Mouse (Mus musculus): ENCODE results near the gene Znrf2.
A peak's percentile ranks its signal among the peaks of the same experiment; 100 is the strongest.
"Not testable (repeated sequence)": the region's sequence is repeated elsewhere in the genome, so short reads cannot be mapped to it uniquely, and the experiment has no call there.

The Znrf2 gene

DNA sequence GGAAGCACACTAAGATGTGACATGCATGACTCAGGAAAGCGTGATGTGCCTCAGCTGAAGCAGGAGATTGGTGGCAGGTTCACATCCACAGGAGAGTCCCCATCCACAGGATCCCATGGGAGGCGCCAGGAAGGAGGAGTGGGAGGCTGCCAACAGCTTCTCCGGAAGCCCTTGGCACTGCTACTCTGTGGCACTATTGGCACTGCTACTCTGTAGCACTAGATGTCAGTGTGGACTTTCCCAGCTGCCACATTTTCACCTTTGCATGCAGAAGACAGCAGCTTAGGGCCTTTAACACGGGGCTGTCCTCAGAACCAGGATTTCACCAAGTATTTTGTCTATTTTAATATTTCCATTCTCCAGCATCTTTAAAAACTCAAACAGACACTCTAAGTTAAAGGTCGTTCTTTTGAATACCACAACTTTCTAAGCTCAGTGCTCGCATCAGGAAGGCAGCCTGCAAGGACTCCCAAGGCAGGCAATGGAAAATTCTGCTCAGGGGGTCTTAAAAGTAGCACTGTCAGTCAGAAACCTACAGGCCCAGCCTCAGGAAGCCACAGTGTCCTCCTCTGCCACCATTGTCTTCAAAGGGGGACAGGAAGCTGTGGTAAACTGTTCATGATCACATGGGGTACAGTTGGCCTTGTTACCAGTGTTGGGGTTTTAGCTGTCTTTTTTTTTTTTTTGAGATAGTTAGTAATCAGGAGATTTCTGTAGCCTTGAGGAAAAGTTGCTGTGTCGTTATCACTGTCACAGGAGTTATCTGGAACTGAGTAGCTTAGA, 7.0 kb upstream of the Znrf2 start:
- peak; percentile 32 for DNase-seq (ENCODE audit: low read depth, low spot score)

DNA sequence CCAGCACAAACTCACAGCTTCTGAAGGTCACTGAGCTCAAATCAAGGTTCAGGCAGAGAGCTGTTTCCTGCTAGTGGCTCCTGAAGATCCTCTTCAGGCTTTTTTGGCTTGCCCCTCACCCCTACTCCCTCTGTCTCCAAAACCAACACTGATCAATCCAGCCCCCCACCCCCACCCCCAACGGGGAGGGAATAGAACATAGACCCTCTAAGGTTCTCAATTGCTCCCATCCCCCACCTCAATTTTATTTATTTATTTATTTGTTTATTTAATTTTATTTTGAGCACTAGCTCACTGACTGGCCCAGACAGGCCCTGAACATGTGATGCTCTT, 6.4 kb upstream of the Znrf2 start:
- no peak for DNase-seq (ENCODE audit: low read depth, low spot score)

DNA sequence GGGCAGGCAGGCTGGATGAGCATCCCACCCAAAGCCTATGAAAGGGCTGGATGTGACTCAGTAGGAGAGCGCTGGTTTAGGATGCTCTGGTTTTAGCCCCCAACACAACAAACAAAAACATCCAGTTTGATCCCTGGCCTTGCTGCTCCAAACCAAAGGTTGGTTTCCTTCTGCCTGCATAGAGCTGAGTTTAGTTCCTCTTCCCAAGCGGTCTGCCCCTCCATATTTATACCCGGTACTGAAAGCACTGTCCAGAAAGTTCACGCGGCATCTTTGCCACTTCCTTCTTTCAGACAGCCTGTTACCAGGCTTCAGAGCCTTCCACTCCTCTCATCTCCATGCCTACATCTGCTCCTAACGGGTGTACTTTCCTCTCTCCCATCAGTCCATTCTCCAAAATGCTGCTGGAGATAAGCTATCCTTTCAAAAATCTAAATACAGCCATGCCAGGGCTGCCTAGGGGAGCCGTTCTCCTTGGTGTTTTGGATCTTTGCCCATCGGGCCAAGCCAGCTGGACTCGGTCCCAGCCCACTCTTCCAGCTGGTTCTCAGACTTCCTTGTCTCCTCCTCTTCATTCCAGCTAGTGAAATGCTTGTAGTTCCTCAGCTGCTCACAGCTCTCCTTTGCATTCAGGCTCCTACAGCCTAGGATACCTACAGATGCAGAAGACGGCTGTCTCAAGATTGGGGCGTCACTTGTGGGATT, 5.0 kb upstream of the Znrf2 start:
- DNase-seq (ENCODE audit: low read depth, low spot score) = no peak

DNA sequence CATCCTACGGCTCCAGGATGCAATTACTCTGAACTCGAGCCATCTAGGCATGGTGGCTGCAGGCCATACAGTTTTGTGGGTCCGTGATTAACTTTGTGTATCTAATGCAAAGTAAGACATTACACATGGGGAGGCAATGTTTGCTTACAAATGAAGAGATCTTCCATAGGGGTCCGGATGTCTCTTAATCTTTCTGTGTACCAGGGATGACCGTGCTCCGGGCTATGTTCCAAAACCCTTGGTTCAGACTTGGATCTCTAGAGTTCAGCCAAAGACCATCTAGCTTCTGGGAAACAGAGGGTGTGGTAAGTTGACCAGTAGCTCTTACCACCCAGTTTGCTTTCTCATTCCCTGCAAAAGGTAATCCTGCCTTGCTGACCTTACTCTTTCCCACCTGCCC, 4.4 kb upstream of the Znrf2 start:
- DNase-seq (ENCODE audit: low read depth, low spot score) = no peak

DNA sequence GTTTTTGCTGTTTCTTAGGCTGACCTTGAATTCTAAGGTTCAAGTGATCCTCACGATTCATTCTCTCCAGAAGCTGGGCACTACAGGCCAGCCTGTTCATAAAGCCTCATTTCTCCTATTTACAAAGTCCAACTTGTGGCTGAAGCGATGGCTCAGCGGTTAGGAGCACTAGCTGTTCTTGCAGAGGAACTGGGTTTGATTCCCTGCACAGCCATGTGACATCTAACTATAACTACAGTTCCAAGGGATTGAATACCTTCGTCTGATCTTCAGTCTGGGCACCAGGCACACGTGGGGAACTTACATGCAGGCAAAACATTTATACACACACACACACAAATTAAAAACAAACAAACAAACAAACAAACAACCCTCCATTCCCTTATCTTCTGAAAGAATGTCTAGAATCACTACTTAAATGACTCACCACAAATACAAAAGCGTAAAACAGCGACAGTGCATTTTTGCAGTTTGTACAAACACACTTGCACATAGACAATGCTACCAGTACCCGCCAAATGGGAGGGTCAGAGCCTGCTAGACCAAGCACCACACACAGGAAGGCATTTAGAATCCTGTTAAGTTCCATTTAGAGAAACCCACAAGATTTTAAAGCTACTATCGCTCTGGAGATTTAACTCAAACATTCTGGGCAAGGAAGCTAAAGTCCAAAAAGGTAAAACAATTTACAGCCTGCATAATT, 1.1 kb upstream of the Znrf2 start:
- DNase-seq (ENCODE audit: low read depth, low spot score) = no peak

DNA sequence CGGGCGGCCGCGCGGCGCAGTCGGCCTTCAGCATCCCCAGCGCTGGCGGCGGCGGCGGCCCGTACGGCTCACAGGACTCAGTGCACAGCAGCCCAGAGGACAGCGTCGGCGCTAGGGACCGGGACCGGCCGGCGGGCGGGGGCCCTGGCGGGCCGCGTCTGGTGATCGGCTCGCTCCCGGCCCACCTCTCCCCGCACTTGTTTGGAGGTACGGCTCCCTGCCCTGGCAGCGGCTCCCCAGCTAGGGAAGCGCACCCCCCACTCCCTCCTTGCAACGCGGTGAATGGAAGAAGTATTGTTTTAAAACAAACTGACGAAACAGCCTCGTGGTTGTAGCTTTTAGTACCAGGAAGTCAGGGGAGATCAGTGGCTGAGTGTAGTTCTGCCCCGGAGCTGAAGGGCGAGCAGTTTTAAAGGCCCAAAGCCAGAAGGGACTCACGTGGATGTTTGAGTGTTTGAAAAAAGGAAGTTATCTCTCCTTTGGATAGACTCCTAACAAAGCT, 601 bp downstream of the Znrf2 start:
- peak; percentile 73 for DNase-seq (ENCODE audit: low read depth, low spot score)

DNA sequence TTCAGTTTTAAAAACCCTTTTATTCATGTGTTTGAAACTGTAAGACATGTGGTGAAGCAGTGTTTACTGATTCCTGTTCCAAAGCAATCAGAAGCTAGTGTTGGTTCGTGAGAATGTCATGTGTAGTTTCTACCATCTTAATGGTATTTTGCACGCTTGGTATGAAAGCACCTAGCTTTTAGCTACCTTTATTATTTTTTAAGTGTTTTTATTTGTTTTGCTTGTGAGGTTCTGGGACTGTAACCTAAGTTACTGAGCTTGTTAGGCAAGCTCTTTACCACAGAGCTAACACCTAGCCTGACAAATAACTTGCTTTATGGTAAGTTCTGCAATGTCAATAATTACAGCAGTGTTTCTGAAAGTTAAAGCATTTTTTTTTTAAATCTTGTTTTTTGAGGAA, 1.7 kb downstream of the Znrf2 start:
- no peak for DNase-seq (ENCODE audit: low read depth, low spot score)

DNA sequence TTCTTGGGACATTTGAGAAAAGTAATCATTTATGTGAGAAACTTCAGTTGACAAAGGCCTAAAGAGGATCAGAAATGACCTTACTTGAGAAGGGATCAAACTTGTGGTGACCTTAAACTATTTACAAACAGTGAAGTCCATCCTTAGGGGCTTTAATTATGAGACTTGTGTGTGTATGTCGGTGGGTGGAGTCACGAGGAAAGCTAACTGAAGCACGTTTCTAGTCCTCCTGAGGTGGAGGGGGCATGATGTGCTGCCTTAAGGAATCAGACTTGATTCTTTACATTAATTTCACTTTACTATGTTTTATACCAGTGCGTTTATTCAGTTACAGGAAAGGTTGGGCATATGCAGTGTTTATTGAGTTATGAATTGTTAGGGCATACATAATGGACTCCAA, 2.6 kb downstream of the Znrf2 start:
- no peak for DNase-seq (ENCODE audit: low read depth, low spot score)

DNA sequence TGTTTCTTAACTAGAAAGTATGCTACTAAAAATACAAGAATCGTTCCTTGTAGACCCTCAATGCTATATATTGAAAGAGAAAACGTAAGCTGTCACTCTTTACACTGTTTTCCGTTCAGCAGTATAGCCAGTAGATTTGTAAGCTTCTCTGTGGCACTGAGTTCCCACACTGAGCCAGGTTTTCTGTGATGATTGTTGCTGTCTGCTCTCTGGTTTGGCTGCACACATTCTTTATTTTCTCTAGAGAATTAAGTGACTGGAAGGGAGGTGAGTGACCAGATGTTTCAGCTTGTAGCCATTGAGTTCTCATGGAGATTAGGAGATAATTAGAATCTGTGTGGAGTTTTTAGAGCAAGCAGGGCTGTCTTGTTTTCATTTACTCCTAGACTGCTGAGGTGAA, 3.0 kb downstream of the Znrf2 start:
- DNase-seq (ENCODE audit: low read depth, low spot score) = no peak

DNA sequence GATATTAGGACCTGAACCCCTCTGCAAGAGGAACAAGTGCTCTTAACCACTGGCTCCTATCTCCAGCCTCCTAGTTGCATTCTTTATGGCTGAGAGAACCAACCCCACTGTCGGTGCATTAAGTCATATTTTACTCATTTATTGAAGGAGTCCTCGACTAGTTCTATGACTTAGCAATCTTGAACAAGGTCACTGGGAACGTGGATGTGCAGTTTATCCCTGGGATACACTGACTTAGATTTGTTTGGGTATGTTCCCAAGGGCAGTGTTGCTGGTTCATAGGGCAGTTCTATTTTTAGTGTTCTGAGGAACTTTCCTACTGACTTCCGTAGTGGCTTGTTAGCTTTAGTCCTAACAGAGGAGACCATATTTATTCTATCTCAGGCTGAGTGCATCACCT, 5.6 kb downstream of the Znrf2 start:
- no peak for DNase-seq (ENCODE audit: low read depth, low spot score)

DNA sequence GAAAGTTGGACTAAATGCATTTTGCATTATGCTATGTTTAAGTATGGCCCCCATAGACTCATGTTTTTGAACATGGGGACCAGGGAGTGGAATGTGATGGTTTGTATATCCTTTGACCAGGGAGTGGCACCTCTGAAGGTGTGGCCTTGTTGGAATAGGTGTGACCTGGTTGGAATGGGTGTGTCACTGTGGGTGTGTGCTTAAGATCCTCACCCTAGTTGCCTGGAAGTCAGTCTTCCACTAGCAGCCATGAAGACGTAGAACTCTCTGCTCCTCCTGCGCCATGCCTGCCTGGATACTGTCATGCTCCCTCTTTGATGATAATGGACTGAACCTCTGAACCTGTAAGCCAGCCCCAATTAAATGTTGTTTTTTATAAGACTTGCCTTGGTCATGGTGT, 7.8 kb downstream of the Znrf2 start:
- DNase-seq (ENCODE audit: low read depth, low spot score) = not testable (repeated sequence)

DNA sequence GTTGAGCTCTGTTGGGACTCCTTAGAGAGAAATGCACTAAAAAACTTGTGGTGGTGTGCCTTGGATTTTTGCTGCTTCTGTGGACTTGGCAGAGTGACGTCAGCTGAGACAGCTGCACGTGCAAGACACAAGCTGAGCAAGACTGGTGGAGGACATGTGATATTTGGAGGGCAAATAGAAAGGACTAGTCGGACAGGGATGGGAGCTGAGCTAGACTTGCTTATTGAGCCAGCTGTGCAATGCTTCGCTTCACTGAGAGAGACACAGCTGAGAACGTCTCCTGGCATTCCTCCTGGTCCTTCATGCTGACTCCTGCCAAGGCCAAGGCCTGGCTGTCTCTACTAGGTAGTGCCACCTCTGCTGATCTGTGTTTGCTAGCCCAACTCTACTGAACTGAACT, 10.8 kb downstream of the Znrf2 start:
- DNase-seq (ENCODE audit: low read depth, low spot score) = no peak

DNA sequence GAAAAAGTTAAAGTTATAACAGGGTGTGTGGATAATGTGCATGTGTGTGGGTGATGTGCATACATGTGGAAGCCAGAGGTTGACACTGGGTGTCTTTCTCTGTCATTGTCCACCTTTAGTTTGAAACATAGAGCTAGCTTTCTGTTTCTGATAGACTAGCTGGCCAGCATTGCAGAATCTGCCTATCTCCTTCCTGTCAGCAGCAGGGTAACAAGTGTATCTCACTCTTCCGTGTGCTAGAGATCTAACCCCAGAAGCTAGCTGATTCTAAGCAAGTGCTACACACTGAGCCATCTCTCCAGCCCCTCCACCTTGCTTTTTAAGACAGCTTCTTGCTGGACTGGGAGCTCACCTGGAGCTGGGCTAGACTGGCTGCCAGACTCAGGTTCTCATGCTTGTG, 11.6 kb downstream of the Znrf2 start:
- no peak for DNase-seq (ENCODE audit: low read depth, low spot score)

DNA sequence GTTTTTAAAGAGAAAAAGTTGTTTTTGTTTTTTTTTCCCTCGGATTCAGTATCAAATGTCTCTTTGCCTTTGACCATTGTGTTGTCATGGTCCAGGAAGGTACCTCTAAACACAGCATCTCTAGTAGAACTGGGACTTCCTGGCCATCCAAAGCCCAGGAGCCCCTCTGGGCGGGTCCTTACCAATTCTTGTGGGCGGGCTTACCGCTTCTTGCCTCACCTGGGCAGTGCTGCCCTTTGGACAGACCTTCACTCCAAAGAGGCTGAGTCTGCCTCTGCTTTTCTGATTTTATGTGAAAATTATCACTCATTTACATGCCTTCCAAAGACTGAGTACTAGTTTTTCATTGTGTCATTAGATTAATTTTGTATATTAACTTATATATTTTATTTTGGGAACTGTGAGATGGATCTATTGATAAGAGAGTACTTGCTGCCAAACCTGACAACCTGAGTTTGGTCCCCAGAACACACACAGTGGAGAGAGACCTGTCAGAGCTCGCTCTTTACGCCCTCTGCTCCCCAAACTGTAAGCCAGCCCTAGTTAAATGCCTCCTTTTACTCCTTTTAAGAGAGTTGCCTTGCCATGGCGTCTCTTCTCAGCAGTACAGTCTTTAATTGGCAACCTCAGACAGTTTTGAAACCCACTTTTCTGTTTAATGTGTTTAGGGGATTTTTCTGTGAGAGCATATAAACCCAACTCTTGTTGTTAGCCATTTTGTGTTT, 13.5 kb downstream of the Znrf2 start:
- no peak for DNase-seq (ENCODE audit: low read depth, low spot score)

DNA sequence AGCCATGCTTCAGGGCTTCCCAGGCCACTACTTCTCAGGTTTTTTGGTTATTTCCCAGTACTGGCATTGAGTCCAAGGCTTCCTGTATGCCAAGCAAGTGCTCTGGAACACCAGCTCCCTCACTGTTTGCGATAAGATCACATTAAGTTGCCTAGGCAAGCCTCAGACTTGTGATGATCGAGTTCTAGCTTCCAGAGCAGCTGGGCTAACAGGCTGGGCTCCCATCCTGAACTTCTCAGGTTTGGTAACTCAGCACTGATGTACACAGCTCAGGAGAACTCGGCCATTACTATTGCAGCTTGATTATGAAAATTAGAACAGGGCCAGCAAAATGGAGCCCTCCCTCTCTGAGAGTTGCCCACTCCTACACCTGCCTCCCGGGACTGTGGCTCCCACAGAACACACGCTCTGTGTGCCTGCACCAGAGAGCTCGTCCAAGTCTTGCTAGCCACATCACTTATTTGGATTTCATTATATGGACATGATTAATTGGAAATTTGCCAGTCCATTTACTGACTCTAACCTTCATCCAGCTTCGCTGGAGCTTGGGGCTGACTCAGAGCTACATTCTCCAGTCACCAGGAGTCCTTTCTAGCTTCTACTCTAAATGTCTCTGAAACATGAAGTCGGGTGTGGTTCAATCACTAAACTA, 14.5 kb downstream of the Znrf2 start:
- no peak for DNase-seq (ENCODE audit: low read depth, low spot score)

DNA sequence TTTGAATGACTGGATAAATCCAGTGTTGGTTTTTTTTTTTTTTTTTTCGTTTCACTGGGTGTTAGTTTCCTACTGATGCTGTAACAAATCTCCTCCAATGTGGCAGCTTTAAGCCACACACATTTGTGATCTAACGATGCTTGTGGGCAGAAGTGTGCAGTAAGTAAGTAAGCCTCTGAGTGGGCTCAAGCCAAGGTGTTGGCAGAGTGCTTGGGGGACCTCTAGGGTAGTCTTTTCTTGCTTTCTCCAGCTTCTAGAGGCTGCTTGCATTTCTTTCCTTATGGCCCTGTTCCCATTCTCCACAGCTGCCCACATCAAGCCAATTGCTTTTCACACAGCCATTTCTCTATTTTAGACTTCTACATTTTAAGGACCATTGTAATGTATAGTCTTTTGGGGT, 16.7 kb downstream of the Znrf2 start:
- no peak for DNase-seq (ENCODE audit: low read depth, low spot score)

DNA sequence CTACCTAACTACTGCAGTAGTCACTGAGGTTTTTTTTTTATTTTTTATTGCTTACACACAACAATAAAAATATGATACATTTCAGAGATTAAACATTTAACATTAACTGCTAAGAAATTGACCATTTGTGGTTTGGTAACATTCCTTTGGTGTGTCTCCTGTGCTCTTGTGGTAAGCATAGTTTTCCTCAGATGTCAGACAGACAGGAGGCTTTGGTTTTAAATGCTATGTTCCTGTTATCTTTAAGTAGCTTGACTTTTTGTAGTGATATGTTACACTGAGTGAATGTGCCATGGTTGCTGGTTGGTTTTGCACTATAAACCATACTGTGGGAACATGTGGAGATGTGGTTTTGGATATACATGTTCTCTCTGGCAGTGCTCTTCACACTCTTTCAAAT, 19.9 kb downstream of the Znrf2 start:
- no peak for DNase-seq (ENCODE audit: low read depth, low spot score)

DNA sequence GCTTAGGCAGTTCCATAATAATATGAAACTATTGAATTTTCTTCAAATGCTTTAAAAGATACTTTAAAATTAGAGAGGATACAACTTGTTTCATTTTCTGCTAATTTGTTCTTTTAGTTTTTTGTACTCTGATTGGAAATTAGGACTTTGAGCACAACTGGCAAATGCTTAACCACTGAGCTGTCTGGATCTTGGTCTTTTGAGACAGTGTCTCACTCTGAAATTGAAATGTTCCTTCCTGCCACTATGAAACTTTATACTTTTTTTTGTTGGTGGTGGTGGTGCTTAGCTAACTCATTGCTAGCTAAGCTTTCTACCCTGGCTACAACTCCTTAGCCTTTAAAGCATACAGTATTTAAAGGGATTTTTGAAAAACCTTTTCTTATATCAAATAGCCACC, 24.7 kb downstream of the Znrf2 start:
- DNase-seq (ENCODE audit: low read depth, low spot score) = no peak

DNA sequence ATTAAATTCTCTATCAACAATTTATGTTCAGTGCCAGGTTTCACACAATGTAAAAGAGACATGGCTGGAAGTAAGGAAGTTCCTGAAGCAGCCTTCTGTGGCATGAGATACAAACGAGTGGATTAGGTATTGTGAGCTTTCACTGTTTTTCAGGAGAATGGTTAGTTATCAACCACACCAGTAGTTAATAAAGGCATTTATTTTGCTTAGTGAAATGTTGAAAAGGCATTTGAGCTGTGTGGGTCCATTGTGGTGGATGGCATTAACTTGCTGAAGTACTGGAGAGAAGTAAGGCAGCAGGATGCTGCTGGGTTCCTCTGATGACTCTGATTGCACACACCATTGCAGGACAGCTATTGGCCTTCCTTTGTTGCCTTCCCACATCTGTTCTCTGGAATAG, 25.3 kb downstream of the Znrf2 start:
- no peak for DNase-seq (ENCODE audit: low read depth, low spot score)

DNA sequence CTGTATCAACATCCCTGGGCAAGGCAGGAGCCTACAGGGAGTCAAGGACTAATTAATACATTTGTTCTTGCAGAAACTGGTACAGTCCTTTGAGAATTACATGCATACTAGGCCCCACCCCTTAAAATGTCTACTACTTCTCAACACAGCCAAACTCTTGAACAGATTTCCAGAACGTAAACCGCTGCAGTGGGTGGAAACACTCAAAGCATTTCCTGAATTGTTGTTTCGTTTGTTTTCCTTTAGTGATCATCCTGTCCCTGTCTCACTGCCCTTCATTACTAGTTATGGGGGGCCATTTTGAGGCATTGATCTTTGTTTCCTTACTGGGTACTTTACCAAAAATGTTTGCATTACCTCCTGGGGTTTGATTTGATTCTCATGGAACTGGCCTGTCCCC, 31.8 kb downstream of the Znrf2 start:
- DNase-seq (ENCODE audit: low read depth, low spot score) = peak; percentile 39
